Mouse (Mus musculus): Measurements from ENCODE around the gene 2310022B05Rik. TPM values are rescaled to one million over a fixed set of nuclear protein-coding genes. Genes with fewer than 3 reads are reported as not detected.
A peak's percentile ranks its signal among the peaks of the same experiment; 100 is the strongest.

2310022B05Rik gene
- total RNA-seq (2022): 10 to 100 TPM; 39.9 to 50.2 (median 45.4) TPM

DNA sequence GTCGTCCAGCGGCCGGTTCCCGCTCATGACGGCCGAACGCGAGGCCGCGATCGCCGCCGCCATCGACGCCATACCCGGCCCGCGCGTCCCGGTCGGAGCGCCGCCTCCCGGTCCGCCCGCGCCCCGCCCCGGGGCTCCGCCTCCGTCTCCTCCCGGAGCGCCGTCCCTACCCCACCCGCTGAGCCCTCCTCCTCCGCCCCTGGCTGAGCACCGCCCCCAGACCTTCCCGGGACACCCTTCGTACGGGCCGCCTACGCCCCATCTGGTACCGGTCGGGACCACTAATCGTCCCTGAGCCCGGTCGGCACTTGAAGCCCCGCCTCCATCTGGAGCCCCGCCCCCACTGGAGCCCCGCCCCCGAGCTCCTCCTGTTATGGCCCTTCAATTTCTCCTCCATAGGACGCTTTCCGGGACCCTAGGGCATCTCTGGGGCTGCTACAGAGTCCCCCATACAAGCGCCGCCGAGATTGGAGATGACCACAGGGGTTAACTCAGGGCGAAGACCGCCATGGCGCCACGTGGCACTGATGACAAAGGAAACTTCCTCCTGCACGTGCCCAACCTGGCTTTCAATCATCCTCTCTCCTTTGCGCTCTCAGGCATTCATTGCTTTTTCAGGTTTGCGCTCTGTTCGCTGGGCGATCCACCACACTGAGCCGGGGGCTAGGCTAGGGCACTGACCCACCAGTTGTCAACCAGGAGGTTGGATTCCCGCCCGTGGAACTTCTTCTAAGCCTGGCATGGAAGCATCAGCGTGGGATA, at the start of gene 2310022B05Rik:
Gene 2310022B05Rik, minus strand, starts transcription at position 258 of the 762 bp plus-strand sequence.
- peak; percentile 89 for DNase-seq

DNA sequence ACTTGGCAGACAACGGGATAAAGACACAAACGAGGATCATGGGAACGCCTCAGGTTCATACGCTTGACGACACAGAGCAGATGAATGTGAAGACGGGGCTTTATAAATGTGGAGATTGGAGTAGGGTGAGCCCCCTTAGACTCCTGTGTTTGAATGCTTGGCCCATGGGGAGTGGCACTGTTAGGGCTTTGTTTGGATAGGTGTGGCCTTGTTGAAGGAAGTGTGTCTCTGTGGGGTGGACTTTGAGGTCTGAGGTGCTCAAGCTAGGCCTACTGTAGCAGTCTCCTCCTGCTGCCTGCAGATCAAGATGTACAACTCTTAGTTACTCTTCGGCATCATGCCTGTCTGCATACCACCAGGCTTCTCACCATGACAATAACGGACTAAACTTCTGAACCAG, 42.7 kb upstream of the 2310022B05Rik start:
- DNase-seq: no peak

DNA sequence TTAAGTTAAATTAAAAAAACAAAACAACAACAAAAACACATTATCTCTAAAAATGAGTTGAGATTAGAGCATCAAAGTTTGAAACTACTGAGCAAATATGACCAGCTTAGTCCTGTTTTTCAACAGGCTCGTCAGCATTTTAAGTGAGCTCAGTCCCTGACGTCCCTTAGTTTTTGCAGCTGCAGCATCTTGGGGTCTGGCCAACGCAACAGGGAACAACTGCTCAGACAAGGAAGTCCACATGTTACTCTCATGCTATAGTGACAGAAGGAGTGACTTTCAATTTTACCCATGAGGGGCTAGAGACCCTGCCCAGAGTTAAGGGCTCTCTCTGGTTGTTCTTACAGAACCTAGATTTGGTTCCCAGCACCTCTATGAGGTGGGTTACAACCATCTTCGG, 41.2 kb upstream of the 2310022B05Rik start:
- no peak for DNase-seq

DNA sequence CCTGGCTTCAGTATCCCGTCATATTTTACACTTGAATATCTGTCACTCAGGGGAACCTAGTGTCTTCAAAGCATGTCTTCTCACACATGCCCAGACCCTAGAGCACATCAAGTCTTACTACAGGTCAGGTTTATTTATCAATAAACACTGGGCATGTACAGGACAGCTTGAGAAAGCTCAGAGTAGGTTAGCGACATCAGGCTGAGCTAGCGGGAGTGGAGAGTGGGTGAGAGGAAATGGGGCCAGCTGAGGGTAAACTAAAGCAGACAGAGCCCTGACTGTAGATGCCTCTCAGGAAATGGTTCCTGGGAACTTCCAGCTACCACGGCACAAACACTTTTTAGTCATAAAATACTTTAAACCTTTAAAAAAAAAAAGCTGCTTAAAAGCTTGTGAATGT, 40.4 kb upstream of the 2310022B05Rik start:
- no peak for DNase-seq

DNA sequence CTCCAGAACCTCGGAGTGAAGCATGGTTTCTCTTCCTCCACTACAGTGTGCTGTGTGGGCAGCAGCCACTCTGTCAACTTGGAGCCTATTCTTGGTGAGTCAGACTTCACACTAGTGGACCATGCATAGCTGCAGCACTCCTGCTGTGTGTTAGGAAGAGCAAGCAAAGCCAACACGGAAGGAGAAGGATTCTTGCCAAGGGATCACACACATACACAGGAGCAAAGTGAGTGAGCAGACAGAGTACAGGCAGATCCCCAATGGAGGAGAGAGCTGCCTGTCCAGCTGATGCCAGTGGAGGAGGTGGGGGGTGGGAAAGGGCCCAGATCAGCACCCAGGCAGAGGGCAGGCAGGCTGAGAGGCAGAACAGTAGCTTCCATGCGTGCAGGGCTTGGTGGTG, 39.0 kb upstream of the 2310022B05Rik start:
- no peak for DNase-seq

DNA sequence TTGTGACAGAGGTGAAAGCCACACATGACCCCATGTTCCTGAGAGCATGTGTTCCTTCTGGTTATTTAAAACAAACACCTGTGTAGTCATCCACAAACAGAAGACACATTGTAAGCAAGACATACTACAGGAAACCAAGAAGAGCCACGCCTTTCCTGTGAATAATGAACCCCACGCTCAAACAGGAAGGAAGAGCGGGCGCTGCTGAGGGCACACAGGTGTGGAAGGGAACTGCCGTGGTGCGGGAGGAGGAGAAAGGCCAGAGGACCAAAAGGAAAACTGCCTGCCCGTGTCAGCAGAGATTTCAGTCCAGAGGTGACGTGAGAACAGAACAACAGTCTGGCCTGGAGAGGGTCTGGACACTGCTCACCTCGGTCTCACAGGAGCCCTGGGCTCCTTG, 37.9 kb upstream of the 2310022B05Rik start:
- no peak for DNase-seq

DNA sequence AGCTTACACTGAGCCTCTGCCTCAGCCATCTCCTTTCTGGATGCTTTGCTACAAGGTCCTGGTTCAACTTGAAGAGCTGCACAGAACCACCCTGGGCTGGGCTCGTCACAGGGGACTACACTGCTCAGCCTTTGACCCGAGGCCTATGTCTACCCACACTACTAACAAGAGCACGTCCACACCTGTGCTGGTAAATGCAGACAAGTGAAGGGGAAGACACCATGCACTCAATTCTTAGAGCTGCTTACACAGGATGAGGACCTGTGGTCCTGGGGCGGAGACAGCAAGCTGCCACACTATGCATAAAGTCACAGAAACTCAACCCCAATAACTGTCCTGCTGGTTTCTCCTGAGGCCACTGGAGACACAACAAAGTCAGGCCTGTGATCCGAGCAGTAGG, 37.1 kb upstream of the 2310022B05Rik start:
- no peak for DNase-seq

DNA sequence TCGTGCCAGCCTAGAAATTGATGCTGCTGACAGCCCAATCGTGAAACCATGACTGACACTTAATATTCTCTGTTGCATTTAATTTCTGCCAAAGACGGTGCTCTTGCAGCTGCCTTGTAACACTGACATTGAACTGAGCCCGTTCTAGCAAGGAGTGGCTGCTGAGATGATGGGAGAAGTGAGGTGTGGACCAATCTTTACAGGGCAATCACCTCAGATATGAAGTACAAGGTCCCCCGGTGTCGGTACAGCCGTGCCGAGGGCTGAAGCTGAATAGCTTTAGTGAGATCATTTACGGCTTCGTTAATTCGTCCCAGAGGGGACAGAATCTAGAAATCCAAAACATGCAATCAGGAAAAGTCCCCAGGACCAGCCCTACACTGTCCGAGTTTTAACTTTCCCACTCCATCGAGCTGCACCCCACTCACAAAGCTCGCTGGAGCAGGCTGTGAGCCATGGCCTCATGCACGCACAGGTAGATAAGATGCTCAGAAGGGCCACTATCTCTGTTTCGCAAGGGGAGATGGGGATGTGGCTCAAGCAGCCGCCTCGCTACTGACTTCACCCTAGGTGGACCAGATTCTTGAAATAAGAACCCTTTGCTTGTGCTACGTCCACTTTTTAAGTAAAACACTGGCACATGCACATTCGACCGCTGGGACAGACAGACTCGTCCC, 32.4 kb upstream of the 2310022B05Rik start:
- no peak for DNase-seq

DNA sequence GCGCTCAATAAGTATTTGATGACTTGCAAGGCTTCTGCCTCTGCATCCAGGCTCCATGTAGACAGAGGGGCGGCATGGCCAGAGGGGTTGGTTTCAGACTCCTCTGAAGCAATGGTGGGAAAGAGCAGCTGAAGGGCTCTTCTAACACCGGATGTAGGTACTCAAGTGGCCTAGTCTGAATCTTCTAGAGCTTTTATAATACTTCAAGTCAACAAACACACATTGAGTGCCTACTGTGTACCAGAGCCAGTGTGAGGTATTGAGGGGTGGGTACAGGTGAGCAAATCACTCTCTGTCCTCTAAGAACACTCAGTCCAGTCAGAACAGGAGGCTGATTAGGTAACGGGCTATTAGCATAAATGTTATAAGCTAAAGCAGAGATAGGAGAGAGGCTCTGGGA, 28.5 kb upstream of the 2310022B05Rik start:
- no peak for DNase-seq

DNA sequence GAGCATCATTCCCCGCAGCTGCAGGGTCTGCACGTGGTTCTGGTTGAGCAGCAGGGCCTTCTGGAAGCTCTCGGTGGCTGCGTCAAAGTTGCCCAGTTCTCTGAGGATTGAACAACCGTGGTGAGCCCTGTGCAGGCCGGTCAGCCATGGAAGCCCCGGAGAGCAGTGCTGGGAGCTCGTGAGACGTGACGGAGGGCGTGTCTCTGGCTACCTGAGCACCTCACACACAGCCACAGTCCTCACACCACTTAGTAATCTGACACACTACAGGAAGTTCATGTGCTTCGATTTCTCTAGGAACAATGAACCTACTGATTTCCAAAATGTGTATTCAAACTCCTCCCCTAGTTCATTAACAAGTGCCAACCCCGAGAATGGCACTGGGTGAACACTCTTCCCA, 25.7 kb upstream of the 2310022B05Rik start:
- DNase-seq: no peak

DNA sequence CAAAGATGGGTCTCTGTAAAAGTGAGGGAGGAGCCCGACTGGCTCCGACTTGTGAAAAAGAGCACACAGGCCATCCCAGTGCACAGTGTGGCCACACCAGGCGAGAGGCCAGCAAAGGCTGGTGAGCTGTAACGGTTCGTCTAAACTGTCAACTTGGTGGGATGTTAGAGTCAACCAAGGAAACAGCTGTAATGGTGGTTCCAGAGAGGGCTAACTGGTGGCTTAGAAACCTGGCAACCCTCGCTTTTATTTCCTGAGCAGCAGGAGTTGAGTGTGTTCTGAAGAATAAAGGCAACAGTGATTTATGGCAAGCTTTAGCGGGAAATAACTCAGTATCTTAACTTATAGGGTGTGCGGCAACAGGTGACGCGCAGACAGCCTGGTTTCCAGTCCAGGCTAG, 19.0 kb upstream of the 2310022B05Rik start:
- no peak for DNase-seq

DNA sequence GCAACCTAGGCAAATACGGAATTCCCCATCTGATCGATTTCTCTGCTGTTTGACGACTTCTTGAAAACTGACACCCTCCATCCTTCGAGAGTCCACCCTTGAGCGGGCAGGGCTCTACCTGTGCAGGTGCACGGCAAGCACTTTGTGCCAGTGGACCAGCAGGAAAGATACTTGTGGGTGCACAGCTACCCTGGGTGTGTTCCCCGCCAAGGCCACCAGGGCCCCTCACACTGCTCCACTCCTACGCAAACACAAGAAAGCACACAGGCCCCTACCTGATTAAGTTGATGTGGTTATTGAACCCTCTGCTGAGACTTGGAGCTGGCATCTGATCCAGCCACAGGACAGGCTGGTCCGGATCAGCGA, 18.6 kb upstream of the 2310022B05Rik start:
- DNase-seq: no peak

DNA sequence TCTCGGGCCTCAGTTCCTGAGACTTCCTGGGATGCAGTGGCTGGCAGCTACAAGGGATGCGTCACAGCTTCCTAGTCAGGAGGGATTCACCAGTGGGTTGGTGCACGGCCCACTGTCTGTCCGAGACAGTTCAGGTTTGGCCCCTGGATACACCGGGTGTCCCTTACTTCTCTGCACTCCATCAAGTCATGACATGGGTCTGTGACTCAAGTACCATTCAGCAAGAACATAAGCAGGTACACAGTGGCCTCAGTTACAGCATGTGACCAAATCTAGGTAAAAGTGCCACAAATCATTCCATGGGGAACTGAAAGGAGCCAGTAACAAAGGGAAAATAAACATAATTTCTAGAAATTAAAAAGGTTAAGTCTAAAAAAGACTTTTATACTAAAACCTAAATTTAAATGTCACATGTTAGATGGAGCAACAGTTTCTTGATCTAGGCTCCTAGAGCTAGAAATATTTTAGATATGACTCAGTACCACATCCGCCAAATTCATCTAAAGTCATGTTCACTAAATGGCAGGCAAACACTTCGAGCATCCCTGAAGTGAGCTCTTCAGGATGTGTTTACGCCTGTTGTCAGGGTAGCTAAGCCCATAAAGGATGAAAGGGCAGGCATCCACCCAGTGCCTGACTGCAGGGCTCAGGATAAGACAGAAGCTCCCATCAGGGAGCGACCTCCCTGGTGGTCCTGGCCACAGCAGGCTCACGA, 18.1 kb upstream of the 2310022B05Rik start:
- no peak for DNase-seq

DNA sequence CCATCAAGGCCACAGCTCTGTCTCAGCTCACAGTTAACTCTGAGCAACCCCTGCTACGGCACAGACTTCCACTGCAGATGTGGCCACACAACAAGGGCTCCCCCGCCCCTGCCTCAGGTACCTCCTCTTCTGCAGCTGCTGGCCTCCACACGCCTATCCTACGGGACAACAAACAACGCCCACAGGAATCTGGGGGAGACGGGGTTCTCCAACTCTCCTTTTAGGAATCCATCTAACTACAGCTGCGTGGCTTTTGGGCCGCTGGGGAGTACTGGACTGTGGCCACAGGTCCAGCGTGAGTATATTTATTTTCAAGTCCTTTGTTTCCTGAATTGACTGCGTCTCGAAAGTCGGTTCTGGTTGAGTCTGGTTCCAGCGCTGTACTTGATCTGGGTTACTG, 15.1 kb upstream of the 2310022B05Rik start:
- no peak for DNase-seq

DNA sequence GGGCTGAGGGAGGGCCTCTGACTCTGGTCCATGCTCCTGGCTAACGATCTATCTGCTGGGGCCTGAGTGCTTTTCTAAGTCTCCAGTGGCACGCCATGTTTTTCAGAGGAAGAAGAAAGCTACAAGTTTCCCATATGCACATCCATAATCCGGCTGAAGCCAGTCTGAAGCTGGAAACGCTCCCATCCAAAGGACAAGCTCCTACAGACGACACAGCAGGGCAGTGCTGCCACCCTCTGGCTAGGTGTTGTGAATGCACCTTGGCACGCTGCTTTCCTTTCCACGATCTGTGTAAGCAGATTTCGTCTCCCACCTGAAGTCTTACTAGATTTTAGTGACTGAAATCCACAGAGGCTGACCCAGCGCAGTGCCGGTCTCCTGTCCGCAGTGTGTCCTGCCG, 14.3 kb upstream of the 2310022B05Rik start:
- peak; percentile 68 for DNase-seq

DNA sequence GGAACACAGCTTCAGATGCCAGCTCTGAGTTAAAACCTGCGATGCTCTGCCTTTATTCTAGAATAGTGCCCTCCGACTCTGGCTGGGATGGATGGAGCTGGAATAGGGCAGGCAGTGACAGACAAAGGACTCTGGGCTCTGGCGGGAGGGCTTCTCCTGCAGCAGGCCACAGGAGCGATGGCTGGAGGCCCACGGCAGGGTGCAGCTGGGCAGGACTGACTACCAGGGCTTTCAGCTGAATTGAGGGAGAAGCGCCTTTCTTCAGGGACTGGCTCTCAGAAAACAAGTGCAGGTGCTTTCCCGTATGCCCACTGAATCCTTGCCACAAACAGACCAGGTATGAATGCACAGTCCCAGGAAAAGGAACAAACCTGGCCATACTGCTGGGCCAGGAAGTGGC, 13.9 kb upstream of the 2310022B05Rik start:
- DNase-seq: no peak

DNA sequence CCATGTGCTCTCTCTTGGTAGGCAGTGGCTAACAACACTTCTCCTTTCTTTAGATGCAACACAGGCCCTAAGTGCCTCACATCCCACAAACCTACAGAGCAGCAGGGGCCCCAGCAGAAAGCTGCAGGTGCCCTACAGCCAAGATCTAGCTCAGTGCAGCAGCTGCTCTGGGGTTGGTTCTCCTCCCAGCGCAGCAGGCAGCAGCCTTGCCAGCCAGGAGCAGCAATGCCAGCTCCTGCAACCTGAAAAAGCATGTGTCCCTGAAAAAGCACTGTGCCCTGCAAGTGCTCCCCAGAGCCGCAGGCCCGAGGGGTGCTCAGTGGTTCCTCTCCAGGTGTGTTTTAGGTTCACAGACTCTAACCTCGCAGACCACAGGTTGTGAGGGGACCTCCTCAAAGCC, 13.5 kb upstream of the 2310022B05Rik start:
- DNase-seq: no peak

DNA sequence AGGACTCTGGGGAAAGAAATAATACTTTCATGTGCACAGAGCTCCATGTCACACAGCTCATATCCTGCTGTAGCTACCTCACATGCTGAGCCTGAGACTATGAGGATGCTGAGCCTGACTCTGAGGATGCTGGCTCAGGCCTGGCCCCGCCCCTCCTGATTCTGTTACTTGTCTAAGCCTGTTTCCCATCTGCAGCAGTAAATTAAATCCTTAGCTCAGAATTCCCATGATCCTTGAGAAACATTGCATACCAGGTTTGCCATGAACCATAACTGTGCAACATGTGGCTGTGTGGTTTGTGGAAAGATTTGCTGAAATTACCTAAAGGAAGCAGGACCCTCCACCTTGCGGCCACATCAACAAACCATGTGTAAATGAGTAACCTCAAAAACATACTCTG, 9.2 kb upstream of the 2310022B05Rik start:
- no peak for DNase-seq

DNA sequence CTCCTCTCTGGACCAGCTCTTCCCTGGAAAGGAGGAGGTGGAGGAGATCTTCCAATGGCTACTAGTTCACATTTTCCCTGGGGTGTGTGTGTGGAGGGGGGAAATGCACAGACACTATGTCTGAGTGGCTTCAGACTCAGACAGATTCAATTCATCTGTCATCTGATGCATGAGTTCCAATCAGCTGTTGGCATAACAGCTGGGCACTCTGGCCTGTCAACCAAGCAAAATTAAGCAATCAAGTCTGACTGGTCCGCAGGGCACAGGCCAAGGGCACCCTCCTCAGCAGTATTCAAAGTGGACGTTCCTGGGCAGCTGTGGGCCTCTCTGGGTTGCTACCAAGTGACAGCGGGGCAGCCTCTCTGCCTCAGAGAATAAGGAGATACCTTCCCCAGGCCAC, 5.6 kb upstream of the 2310022B05Rik start:
- peak; percentile 63 for DNase-seq

DNA sequence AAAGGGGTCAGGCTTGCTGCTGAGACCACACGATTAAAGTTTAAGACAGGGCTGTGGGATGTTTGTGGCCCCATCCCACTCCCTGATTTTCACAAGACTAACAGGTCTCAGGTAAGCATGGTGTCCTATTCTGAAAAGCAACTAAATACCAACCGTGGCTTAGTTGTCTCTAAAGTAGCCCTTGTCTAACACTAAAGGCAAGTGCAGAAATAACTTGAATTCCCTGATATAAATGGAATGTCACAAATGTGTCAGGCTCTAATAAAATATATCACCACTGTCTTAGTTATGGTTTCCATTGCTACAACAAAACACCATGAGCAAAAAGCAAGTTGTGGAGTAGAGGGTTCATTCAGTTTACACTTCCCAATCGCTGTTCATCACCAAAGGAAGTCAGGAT, 1.2 kb upstream of the 2310022B05Rik start:
- no peak for DNase-seq

DNA sequence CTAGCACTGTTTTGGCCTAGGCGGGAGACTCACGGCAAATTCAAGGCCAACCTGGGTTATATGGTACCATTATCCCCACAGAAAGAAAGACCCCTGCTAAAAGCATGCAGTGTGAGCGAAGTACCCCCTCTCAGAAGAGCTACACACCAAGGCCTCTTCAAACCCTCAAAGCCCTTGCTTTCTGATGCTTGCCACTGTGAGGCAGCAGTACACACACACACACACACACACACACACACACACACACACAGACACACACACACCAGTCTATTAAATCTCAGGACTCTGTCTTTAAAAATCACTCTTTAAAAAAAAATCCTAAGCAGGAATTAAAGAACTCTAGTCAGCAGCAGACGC, 683 bp upstream of the 2310022B05Rik start:
- DNase-seq: no peak

DNA sequence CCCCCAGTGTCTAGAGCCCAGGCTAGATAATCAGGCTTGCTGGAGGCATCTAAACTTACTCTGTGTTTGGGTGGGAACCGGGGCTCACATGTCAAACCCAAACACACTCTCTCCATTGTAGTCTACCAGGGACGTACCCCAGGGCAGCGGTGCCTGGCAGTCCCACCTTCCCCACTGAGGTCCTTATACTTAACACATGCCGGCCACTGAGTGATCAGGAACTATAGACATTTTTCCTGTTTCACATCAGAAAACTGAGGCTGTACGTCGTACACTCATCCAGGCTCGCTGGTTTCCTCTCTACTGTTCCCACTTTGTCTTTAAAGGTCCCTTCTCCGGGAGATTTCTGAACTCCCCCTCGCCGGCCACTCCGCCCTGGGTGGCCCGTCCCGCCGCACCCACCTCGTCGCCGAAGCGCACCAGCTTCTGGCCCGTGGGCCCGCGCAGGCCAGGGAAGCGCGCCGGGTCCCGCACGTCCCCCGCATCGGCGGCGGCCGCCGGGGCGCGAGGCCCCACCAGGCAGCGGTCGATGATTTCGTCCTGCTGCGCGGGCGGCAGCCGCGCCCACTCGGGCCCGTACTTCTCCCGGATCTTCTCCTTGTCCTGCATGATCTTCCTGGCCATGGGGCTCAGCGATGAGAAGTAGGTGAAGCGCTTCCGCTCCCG, 590 bp downstream of the 2310022B05Rik start:
- no peak for DNase-seq

DNA sequence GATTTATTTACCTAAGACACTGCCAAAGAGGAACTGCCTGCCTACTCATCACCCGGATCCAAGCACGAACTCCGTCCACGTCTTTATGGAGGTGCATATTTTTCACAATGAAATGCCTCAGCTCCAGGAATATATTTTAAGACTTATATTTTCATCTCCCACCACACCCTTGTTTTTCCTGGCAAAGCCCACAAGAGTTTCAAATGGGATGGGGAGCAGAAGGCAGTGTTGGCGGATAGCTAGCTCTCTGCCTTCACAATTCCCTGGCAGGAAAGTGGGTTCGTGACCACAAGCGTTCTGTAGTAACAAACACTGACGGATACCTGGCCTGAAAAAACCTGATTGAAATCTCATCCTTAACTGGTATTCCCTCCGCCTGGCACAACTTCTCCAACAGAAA, 1.4 kb downstream of the 2310022B05Rik start:
- no peak for DNase-seq

All from adrenal gland, adult 8-10 months (tissue).